Mouse (Mus musculus) thymus, adult 2 months (tissue): Measurements from ENCODE around the gene Fadd.

ENCODE experiments used
- CTCF ChIP-seq: fragments of 200-500 bp; IDR thresholded peaks from 2 replicates; pipeline ENCODE4 v1.5.1; 2012; ENCODE audit warnings: mild to moderate bottlenecking, control low read depth, low read length, moderate library complexity, borderline replicate concordance; ENCODE audit not compliant: control insufficient read depth, poor library complexity, insufficient read depth; ENCODE audit errors: extremely low read depth
- POLR2A ChIP-seq: fragments of 200-500 bp; IDR thresholded peaks from 2 replicates; pipeline ENCODE4 v1.6.1; 2012; ENCODE audit warnings: mild to moderate bottlenecking, low read length, control low read depth, moderate library complexity; ENCODE audit not compliant: control insufficient read depth, poor library complexity, insufficient read depth; ENCODE audit errors: extremely low read depth

DNA sequence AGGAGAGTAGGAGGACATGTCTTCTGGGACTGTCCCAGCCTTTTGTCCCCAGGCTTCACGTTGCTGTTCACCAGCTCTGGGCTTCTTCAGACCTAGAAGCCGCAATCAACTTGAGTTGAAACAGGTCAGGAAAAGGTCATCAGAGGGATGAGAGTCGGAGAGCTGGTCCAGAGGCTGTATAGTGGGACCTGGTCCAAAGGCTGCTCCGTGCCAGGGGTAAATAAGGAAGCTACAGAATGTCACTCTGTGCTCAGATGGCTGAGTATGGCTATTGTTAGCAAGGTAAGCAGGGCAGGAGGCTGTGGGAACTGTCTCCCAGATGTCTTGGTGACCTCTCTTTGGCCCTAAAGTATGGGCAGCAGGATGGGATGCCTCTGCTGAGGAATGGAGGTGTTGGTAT lies 22.5 kb upstream of the Fadd start:
- TF ChIP-seq CTCF (no peak), POLR2A (no peak)
